Mouse (Mus musculus) CH12.LX (cell line): ENCODE measurements around the gene St7. TPM values are rescaled to one million over a fixed set of nuclear protein-coding genes. Genes with fewer than 3 reads are reported as not detected.

Source experiments
- DNase-seq: peaks from one replicate; pipeline ENCODE4 v3.0.0-alpha.2; 2013; ENCODE audit errors: extremely low read depth
- H3K27ac ChIP-seq: 2 replicates; pipeline ENCODE4 v1.5.1; 2012; ENCODE audit warnings: low read depth, mild to moderate bottlenecking, control low read depth, moderate library complexity; ENCODE audit not compliant: insufficient read depth
- H3K27me3 ChIP-seq: replicated peaks from 2 replicates; pipeline ENCODE3; 2012; ENCODE audit warnings: inconsistent platforms
- H3K36me3 ChIP-seq, 2 experiments: replicated peaks in 1 of 2; 2 replicates each; pipeline versions ENCODE3 to v1.6.1; 2012; ENCODE audit warnings: inconsistent platforms in 1 of 2, low read length in 1 of 2, mild to moderate bottlenecking in 1 of 2, mixed read lengths in 1 of 2, moderate library complexity in 1 of 2; ENCODE audit not compliant: control insufficient read depth in 1 of 2, insufficient read depth in 1 of 2
- H3K4me1 ChIP-seq, 2 experiments: 2 replicates each; pipeline ENCODE4 v1.6.1; 2012; ENCODE audit warnings: inconsistent platforms in 1 of 2, moderate library complexity in 1 of 2; ENCODE audit not compliant: insufficient read depth in 2 of 2, control insufficient read depth in 1 of 2
- H3K4me2 ChIP-seq: 2 replicates; pipeline ENCODE4 v1.6.1; 2012; ENCODE audit warnings: low read depth, mild to moderate bottlenecking, control low read depth; ENCODE audit not compliant: poor library complexity, insufficient read depth, severe bottlenecking
- H3K4me3 ChIP-seq, 3 experiments: fragments of 150-350 bp in 1 of 3; sonication (generic) in 1 of 3; replicated peaks in 1 of 3; 2 replicates each; pipeline versions ENCODE3 to v1.5.1; 2011 to 2012; ENCODE audit warnings: low read depth in 2 of 3, low read length in 2 of 3, mild to moderate bottlenecking in 2 of 3, moderate library complexity in 2 of 3, control low read depth in 1 of 3, improper control_type of control experiment in 1 of 3, inconsistent platforms in 1 of 3, mixed read lengths in 1 of 3; ENCODE audit not compliant: poor library complexity in 1 of 3
- H3K79me2 ChIP-seq: replicated peaks from 2 replicates; pipeline ENCODE4 v1.6.1; 2012; ENCODE audit warnings: mild to moderate bottlenecking, moderate library complexity; ENCODE audit not compliant: control insufficient read depth, poor library complexity, insufficient read depth, severe bottlenecking; ENCODE audit errors: extremely low read depth
- H3K9ac ChIP-seq: 2 replicates; pipeline ENCODE4 v1.6.1; 2012; ENCODE audit warnings: low read depth, mild to moderate bottlenecking, control low read depth, moderate library complexity; ENCODE audit not compliant: insufficient read depth
- H3K9me3 ChIP-seq: replicated peaks from 2 replicates; pipeline ENCODE3; 2012; ENCODE audit warnings: low read length, inconsistent platforms, mixed read lengths
- BHLHE40 ChIP-seq: IDR thresholded peaks from 2 replicates; pipeline ENCODE4 v1.6.1; 2011; ENCODE audit warnings: mild to moderate bottlenecking, low read depth, low read length, improper control_type of control experiment
- CHD2 ChIP-seq: IDR thresholded peaks from 2 replicates; pipeline ENCODE4 v1.6.1; 2011; ENCODE audit warnings: low read length, improper control_type of control experiment
- CTCF ChIP-seq, 2 experiments: IDR thresholded peaks in 1 of 2; conservative IDR thresholded peaks in 1 of 2; 2 replicates each; pipeline ENCODE4 v1.5.1; 2011 to 2012; ENCODE audit warnings: low read depth in 2 of 2, low read length in 2 of 2, improper control_type of control experiment in 1 of 2, inconsistent platforms in 1 of 2, mild to moderate bottlenecking in 1 of 2, moderate library complexity in 1 of 2
- HCFC1 ChIP-seq: IDR thresholded peaks from 2 replicates; pipeline ENCODE4 v1.6.1; 2012; ENCODE audit warnings: low read depth, mild to moderate bottlenecking, inconsistent platforms, low read length, improper control_type of control experiment
- IRF4 ChIP-seq: IDR thresholded peaks from 2 replicates; pipeline ENCODE4 v1.6.1; 2014; ENCODE audit warnings: low read depth, mild to moderate bottlenecking, inconsistent platforms, low read length, improper control_type of control experiment
- KAT2A ChIP-seq: IDR thresholded peaks from 2 replicates; pipeline ENCODE4 v1.6.1; 2012; ENCODE audit warnings: low read length, improper control_type of control experiment, inconsistent platforms; ENCODE audit not compliant: insufficient replicate concordance
- MXI1 ChIP-seq: IDR thresholded peaks from 2 replicates; pipeline ENCODE4 v1.6.1; 2011; ENCODE audit warnings: mild to moderate bottlenecking, low read depth, low read length, improper control_type of control experiment
- MYC ChIP-seq: IDR thresholded peaks from 2 replicates; pipeline ENCODE4 v1.6.1; 2011; ENCODE audit warnings: low read depth, mild to moderate bottlenecking, improper control_type of control experiment, low read length
- NELFE ChIP-seq: IDR thresholded peaks from 2 replicates; pipeline ENCODE4 v1.6.1; 2011; ENCODE audit warnings: low read depth, low read length, improper control_type of control experiment
- NRF1 ChIP-seq: IDR thresholded peaks from 2 replicates; pipeline ENCODE4 v1.6.1; 2014; ENCODE audit warnings: low read depth, mild to moderate bottlenecking, inconsistent platforms, low read length, improper control_type of control experiment, moderate library complexity
- POLR2AphosphoS2 ChIP-seq: IDR thresholded peaks from 2 replicates; pipeline ENCODE4 v1.6.1; 2011; ENCODE audit warnings: low read depth, low read length, improper control_type of control experiment
- RAD21 ChIP-seq: IDR thresholded peaks from 2 replicates; pipeline ENCODE4 v1.6.1; 2011; ENCODE audit warnings: low read depth, mild to moderate bottlenecking, low read length, improper control_type of control experiment, moderate library complexity
- TBP ChIP-seq: conservative IDR thresholded peaks from 2 replicates; pipeline ENCODE4 v1.6.1; 2011; ENCODE audit warnings: low read depth, low read length, improper control_type of control experiment
- TCF12 ChIP-seq: IDR thresholded peaks from 2 replicates; pipeline ENCODE4 v1.6.1; 2014; ENCODE audit warnings: low read depth, mild to moderate bottlenecking, inconsistent platforms, low read length, improper control_type of control experiment
- USF2 ChIP-seq: conservative IDR thresholded peaks from 2 replicates; pipeline ENCODE4 v1.6.1; 2011; ENCODE audit warnings: low read depth, low read length, improper control_type of control experiment
- ZC3H11A ChIP-seq: IDR thresholded peaks from 2 replicates; pipeline ENCODE4 v1.6.1; 2012; ENCODE audit warnings: low read depth, mild to moderate bottlenecking, inconsistent platforms, low read length, improper control_type of control experiment
- dilution Hi-C: fragments of 300-500 bp; cut with MboI; formaldehyde crosslinking; loops from 2 replicates; pipeline ENCODE4 v1.14.3; 2020; ENCODE audit warnings: low sequenced_read_pairs; ENCODE audit not compliant: extremely low pct_unique_long_range_greater_than_20kb, extremely low pct_ligation_motif_present
- in situ Hi-C: fragments of 300-500 bp; cut with MboI; formaldehyde crosslinking; loops from 3 replicates; pipeline ENCODE4 v1.14.3; 2019; ENCODE audit warnings: low sequenced_read_pairs, low pct_ligation_motif_present, low pct_unique_long_range_greater_than_20kb, mixed read lengths
- polyA plus RNA-seq: library from polyadenylated mRNA; unstranded; fragments of >175 nt; gene quantifications from 2 replicates; pipeline ENCODE4 v1.2.1, GENCODE M21; 2012; ENCODE audit warnings: low read depth; ENCODE audit not compliant: insufficient read length
- total RNA-seq, 2 experiments: library from RNA; depleted of rRNA; stranded (reverse); fragments of 300-350 nt in 1 of 2; fragments of >200 nt in 1 of 2; gene quantifications; 2 replicates each; pipeline ENCODE4 v1.2.3; 2012 to 2014

St7 gene
- total and polyA plus RNA-seq, 3 experiments: 33.9 to 64.1 (median 35.3) TPM

DNA sequence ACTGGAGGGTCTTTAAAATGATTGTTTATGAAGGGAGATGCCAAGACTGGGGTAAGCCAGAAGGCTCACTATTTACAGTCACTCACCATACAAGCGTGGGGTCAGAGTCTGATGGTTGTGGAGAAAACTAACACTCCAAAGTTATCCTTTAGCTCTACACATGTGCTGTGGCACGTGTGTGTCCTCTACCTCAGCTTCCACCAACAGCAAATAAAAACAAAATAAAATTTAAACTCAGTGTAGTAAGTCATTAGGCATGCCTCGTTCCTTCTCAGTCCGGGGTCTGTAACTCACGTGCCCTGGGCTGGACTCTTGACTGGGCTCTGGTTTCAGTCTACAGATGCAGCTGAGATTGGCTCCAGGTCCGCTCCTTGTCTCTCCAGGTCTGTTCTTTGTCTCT lies 27.3 kb downstream of the St7 start:
- Histone ChIP-seq H3K27ac (no peak overlapping the region), H3K36me3 (peaks cover 0 to 12% of the 10 kb centered on the region in 2 experiments), H3K9ac (no peak overlapping the region), H3K4me1 (peaks cover 0 to 28% of the 10 kb centered on the region in 2 experiments; a peak in 3 of 4 replicates), H3K4me2 (no peak overlapping the region), H3K4me3 (no peak overlapping the region), H3K27me3 (no peaks in the 10 kb centered on the region), H3K79me2 (no peaks in the 10 kb centered on the region; the same call in 1 of the 2 replicates), H3K9me3 (peaks cover 3% of the 10 kb centered on the region)
- in situ Hi-C loops: no loop called here
- dilution Hi-C loops: no loop called here
- DNase-seq: no peak
- TF ChIP-seq NRF1 (no peak), IRF4 (no peak), BHLHE40 (no peak), POLR2AphosphoS2 (no peak), ZC3H11A (no peak), RAD21 (no peak), TBP (no peak), USF2 (no peak), CTCF (conservative IDR thresholded peaks at IDR 0.05 in 1 of 2, IDR thresholded peaks at IDR 0.05 in 1 of 2; ENCODE audit: low read depth in 2 of 2, low read length in 2 of 2) (no peak), MXI1 (no peak), HCFC1 (no peak), KAT2A (no peak), CHD2 (no peak), NELFE (no peak), TCF12 (no peak)

DNA sequence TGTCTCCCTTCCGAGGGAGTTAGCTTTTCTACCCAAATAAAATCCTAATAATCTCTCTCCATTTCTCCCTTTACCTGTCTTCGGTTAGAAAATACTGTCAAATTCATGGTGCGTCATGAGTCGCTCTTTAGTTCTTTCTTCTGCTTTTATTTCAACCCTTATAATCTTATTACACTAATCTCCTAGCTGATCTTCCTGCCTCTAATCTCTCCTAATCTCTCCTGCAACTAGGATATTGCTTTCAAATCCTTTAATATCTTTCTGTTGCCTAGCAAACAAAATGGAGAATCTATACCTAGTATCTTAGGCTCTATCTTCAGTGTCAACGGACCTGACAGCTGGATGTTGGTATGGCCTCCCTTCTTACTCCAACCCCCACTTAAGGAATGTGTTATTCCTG lies 29.0 kb downstream of the St7 start:
- TF ChIP-seq USF2: no peak
- no peak for TF ChIP-seq MYC

More for the DNA sequence above, 29.0 kb downstream of the St7 start:
- no peak overlapping the region for H3K27ac ChIP-seq
- in situ Hi-C loops: no loop called here
- H3K4me2 ChIP-seq: no peak overlapping the region
- dilution Hi-C loops: no loop called here
- peaks cover 5 to 43% of the 10 kb centered on the region in 2 experiments; a peak in 3 of 4 replicates for H3K4me1 ChIP-seq
- no peaks in the 10 kb centered on the region for H3K27me3 ChIP-seq
- no peak overlapping the region for H3K9ac ChIP-seq
- H3K36me3 ChIP-seq: peaks cover 0 to 11% of the 10 kb centered on the region in 2 experiments
- H3K9me3 ChIP-seq: peaks cover 1% of the 10 kb centered on the region
- no peak overlapping the region for H3K4me3 ChIP-seq
- no peak for DNase-seq
- H3K79me2 ChIP-seq: no peaks in the 10 kb centered on the region
